Mouse (Mus musculus): ENCODE results near the gene Hoxa4. TPM values are rescaled to one million over a fixed set of nuclear protein-coding genes. Genes with fewer than 3 reads are reported as not detected.

Gene Hoxa4
- polyA plus RNA-seq, 1 experiment from 2014 or later: 1.8 TPM

GRCm38 (mm10) chr6:52208868-52209684 is 17.5 kb upstream of the Hoxa4 start:
- Histone ChIP-seq H3K36me3 (peaks cover 32% of the 10 kb centered on the region), H3K4me3 (peak overlapping the region; percentile 90), H3K4me1 (peaks cover 89% of the 10 kb centered on the region), H3K9me3 (replicated peaks) (no peaks in the 10 kb centered on the region), H3K27me3 (ENCODE audit: low read depth, poor library complexity, severe bottlenecking) (peaks cover 39% of the 10 kb centered on the region), H3K27ac (peak overlapping the region; percentile 99)
- WGBS: 2% methylated on average over 18 of the region's 18 CpGs
- DNase-seq (ENCODE audit: low spot score): no peak

GRCm38 (mm10) chr6:52208072-52208867 is 16.7 kb upstream of the Hoxa4 start, which contains the start of gene Hoxa6:
Gene Hoxa6 (minus strand): TSS chr6:52208722.
- peaks cover 40% of the 10 kb centered on the region for H3K36me3 ChIP-seq
- under 1% methylated on average over 47 of the region's 47 CpGs for WGBS
- peak within 1 kb of the TSS; percentile 90 for H3K4me3 ChIP-seq
- H3K9me3 ChIP-seq (replicated peaks): no peaks in the 10 kb centered on the region
- peaks cover 91% of the 10 kb centered on the region for H3K4me1 ChIP-seq
- peak; percentile 83 for DNase-seq (ENCODE audit: low spot score)
- peaks cover 44% of the 10 kb centered on the region for H3K27me3 ChIP-seq (ENCODE audit: low read depth, poor library complexity, severe bottlenecking)
- peak within 1 kb of the TSS; percentile 99 for H3K27ac ChIP-seq

DNA sequence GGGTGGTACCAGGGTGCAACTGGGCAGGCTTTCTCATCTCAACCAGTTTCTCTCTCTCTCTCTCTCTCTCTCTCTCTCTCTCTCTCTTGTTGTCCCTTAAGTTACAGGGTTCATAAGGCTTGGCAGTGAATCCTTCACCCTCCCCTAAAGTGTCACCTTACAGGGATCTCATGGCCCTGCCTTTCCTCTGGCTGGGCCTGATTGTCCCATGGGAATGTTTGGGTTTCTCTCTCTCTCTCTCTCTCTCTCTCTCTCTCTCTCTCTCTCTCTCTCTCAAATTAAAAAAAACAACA is 16.1 kb upstream of the Hoxa4 start:
- Histone ChIP-seq H3K4me1 (peaks cover 98% of the 10 kb centered on the region), H3K27ac (peak overlapping the region; percentile 99), H3K9me3 (replicated peaks) (no peaks in the 10 kb centered on the region), H3K36me3 (peaks cover 46% of the 10 kb centered on the region), H3K27me3 (ENCODE audit: low read depth, poor library complexity, severe bottlenecking) (peaks cover 44% of the 10 kb centered on the region), H3K4me3 (peak overlapping the region; percentile 90)
- peak; percentile 44 for DNase-seq (ENCODE audit: low spot score)

- DNase-seq (ENCODE audit: low spot score): peak; percentile 56
- peaks cover 98% of the 10 kb centered on the region for H3K4me1 ChIP-seq
- 4% methylated on average over 4 of the region's 4 CpGs for WGBS
- H3K4me3 ChIP-seq: peak overlapping the region; percentile 90
- peaks cover 50% of the 10 kb centered on the region for H3K36me3 ChIP-seq
- peak overlapping the region; percentile 99 for H3K27ac ChIP-seq
- H3K27me3 ChIP-seq (ENCODE audit: low read depth, poor library complexity, severe bottlenecking): peaks cover 43% of the 10 kb centered on the region
- H3K9me3 ChIP-seq (replicated peaks): no peaks in the 10 kb centered on the region
Measured at GRCm38 (mm10) chr6:52206882-52207683, 15.5 kb upstream of the Hoxa4 start.

- Histone ChIP-seq H3K36me3 (peaks cover 55% of the 10 kb centered on the region), H3K9me3 (replicated peaks) (no peaks in the 10 kb centered on the region), H3K4me1 (peaks cover 98% of the 10 kb centered on the region), H3K4me3 (peak overlapping the region; percentile 90), H3K27me3 (ENCODE audit: low read depth, poor library complexity, severe bottlenecking) (peaks cover 33% of the 10 kb centered on the region), H3K27ac (peak overlapping the region; percentile 99)
- WGBS: 2% methylated on average over 55 of the region's 55 CpGs
- peak; percentile 72 for DNase-seq (ENCODE audit: low spot score)
Measured at GRCm38 (mm10) chr6:52205638-52206621, 14.4 kb upstream of the Hoxa4 start.

GRCm38 (mm10) chr6:52205221-52205620 is 13.7 kb upstream of the Hoxa4 start:
- Histone ChIP-seq H3K4me3 (peak overlapping the region; percentile 90), H3K4me1 (peaks cover 99% of the 10 kb centered on the region), H3K27ac (peak overlapping the region; percentile 99), H3K27me3 (ENCODE audit: low read depth, poor library complexity, severe bottlenecking) (peaks cover 31% of the 10 kb centered on the region), H3K9me3 (replicated peaks) (no peaks in the 10 kb centered on the region), H3K36me3 (peaks cover 55% of the 10 kb centered on the region)
- DNase-seq (ENCODE audit: low spot score): no peak
- WGBS: 2% methylated on average over 14 of the region's 14 CpGs

- WGBS: under 1% methylated on average over 65 of the region's 65 CpGs
- peak within 1 kb of the TSS; percentile 90 for H3K4me3 ChIP-seq
- peaks cover 99% of the 10 kb centered on the region for H3K4me1 ChIP-seq
- DNase-seq (ENCODE audit: low spot score): peak; percentile 96
- H3K27ac ChIP-seq: peak within 1 kb of the TSS; percentile 99
- H3K9me3 ChIP-seq (replicated peaks): no peaks in the 10 kb centered on the region
- peaks cover 60% of the 10 kb centered on the region for H3K36me3 ChIP-seq
- peaks cover 38% of the 10 kb centered on the region for H3K27me3 ChIP-seq (ENCODE audit: low read depth, poor library complexity, severe bottlenecking)
Measured at GRCm38 (mm10) chr6:52204050-52204752, 12.6 kb upstream of the Hoxa4 start, which contains the start of gene Hoxa5. Gene Hoxa5 (minus strand): TSS chr6:52204587.

DNA sequence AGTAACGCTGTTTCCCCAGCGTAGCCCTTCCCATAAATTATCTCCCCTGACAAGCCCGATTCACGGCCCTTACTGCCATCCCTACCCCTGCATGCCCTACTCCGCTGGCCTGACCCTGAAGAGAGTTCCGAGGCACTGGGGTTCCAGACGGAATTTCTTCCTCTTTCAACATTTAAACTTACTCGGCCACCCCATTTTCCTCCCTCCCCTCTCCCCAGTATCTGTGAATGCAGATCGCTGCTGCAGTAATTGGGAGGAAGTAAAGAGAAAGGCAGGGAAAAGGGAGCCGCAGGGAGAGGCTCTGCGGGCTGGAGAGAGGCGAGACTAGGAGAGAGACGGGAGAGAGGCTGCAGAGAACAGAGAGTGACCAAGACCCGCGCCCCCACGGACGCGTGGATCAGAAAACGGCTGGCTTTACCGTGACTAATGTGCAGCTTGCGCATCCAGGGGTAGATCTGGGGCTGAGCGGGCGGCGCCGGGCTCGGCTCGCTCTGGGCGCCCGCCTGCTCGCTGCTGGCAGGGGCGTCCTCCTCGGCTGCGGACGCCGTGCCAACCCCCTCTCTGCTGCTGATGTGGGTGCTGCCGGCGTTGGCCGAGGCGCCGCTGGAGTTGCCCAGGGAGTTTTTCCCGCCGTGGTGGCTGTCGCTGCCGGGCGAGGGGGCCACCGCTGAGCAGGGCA is 12.0 kb upstream of the Hoxa4 start:
- Histone ChIP-seq H3K4me3 (peak overlapping the region; percentile 90), H3K27ac (peak overlapping the region; percentile 99), H3K36me3 (peaks cover 61% of the 10 kb centered on the region), H3K4me1 (peaks cover 94% of the 10 kb centered on the region), H3K27me3 (ENCODE audit: low read depth, poor library complexity, severe bottlenecking) (peaks cover 38% of the 10 kb centered on the region), H3K9me3 (replicated peaks) (no peaks in the 10 kb centered on the region)
- DNase-seq (ENCODE audit: low spot score): peak; percentile 72
- under 1% methylated on average over 46 of the region's 46 CpGs for WGBS

DNA sequence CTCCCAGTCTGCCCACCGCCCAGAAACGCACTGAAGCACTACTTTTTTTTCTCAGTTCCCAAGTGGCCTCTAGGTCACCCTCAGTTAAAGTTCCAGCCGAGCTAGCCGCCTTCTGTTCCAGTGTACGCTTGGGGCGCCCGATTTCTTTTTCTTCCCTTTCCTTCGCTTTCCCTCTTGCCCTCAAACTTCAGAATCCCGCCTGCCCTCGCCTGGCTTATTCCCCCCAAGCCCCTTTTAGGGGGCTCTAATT is 11.5 kb upstream of the Hoxa4 start:
- Histone ChIP-seq H3K4me1 (peaks cover 94% of the 10 kb centered on the region), H3K9me3 (replicated peaks) (no peaks in the 10 kb centered on the region), H3K36me3 (peaks cover 60% of the 10 kb centered on the region), H3K4me3 (peak overlapping the region; percentile 90), H3K27me3 (ENCODE audit: low read depth, poor library complexity, severe bottlenecking) (peaks cover 37% of the 10 kb centered on the region), H3K27ac (peak overlapping the region; percentile 99)
- under 1% methylated on average over 10 of the region's 10 CpGs for WGBS
- peak; percentile 70 for DNase-seq (ENCODE audit: low spot score)

DNA sequence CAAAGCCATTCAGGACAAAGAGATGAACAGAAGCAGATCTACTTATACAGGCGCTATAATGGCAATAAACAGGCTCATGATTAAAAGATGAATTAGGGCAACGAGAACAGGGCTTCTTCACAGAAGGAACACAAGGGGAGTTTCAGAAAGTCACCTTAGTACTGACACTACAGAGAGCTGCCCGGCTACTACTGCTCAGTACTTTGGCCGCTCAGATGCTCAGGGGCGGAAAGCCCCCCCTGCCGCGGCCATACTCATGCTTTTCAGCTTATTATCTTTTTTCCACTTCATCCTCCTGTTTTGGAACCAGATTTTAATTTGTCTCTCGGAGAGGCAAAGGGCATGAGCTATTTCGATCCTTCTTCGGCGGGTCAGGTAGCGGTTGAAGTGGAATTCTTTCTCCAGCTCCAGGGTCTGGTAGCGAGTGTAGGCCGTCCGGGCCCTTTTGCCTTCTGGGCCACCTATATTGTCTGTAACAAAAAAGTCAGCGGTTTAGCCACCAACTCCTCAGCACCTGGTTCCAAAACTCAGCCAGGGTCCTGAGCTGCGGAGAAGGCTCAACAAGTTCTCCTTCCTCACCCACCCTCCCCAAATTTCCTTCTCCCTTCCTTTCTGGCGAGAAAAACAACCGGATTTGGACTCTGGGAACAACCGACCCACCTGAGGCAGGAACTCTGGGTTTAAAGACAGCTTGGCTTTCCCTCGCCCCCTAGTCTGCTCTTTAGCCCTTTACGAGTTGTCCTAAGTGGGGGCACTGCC is 11.0 kb upstream of the Hoxa4 start:
- H3K27me3 ChIP-seq (ENCODE audit: low read depth, poor library complexity, severe bottlenecking): peaks cover 40% of the 10 kb centered on the region
- H3K36me3 ChIP-seq: peaks cover 58% of the 10 kb centered on the region
- 3% methylated on average over 22 of the region's 22 CpGs for WGBS
- H3K9me3 ChIP-seq (replicated peaks): no peaks in the 10 kb centered on the region
- H3K27ac ChIP-seq: peak overlapping the region; percentile 99
- H3K4me1 ChIP-seq: peaks cover 94% of the 10 kb centered on the region
- no peak for DNase-seq (ENCODE audit: low spot score)
- H3K4me3 ChIP-seq: peak overlapping the region; percentile 90

Measured in limb, embryonic 10.5 days (tissue).